Mouse (Mus musculus) stomach, postnatal 0 days (tissue): ENCODE data around the gene Cd28.

Experiments used
- CTCF ChIP-seq: IDR thresholded peaks from 2 replicates; pipeline ENCODE4 v1.5.1; 2016; ENCODE audit warnings: antibody characterized with exemption, low read depth, mild to moderate bottlenecking, moderate library complexity
- EP300 ChIP-seq: optimal IDR thresholded peaks from 2 replicates; pipeline ENCODE3; 2016; ENCODE audit warnings: antibody characterized with exemption

DNA sequence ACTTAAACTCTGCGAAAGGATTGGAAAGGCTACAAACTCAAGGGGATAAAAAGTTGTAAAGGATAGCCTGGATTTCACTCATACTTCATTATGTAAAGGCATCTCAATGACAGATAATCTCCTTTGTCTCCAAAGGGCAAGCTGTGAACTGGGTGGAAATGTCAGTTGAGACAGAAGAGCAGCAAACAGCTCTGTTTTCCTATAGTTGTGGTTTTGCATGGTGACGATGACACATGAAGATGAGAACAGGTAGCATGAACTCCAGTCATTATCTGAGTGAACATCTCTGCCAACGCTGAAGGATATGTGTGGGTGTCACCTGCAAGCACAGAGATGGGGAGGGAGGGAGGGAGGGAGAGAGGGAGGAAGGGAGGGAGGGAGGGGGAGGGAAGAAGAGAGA, 60.3 kb downstream of the Cd28 start:
- TF ChIP-seq CTCF (no peak), EP300 (no peak)
